In the genomic region with DNA sequence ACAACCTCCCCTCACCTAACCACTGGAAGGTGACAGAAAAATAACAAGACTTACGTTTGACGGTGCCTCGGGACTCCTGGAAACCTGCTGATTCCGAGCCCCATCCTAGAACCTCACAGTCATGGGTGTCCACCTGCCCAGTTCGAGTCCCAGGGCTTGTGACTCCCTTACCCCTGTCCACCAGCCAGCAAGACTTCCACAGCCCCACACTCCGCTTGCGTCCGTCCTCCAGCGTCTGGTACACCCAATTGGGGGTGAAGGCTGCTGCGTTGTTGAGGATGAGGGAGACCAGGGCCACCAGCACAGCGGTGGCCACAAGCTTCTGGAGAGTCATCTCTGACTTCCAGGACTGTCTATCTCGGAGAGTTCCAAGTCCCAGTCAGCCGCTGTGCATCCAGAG, we compare ENCODE assay signal across 9 mouse cellular contexts. TPM values are rescaled to one million over a fixed set of nuclear protein-coding genes. Genes with fewer than 3 reads are reported as not detected.
A peak's percentile ranks its signal among the peaks of the same experiment; 100 is the strongest.
DNase-seq lines count a peak whose midpoint lies in the region; ATAC-seq and TF ChIP-seq lines count a peak whose summit lies in the region.
"Had no signal": no experiment of that assay in that cellular context is flagged by ENCODE, and none has a peak within 500 bp of the region (broad histone marks: within the 10 kb centered on the region; RNA-seq: fewer than 3 reads in every experiment).

No protein-coding gene starts in this region.

- no peak for ATAC-seq in heart, postnatal 0 days (ENCODE audit: insufficient read depth, low read depth)
- ATAC-seq in liver, embryonic 14.5 days (ENCODE audit: insufficient read depth) = no peak

- H3K27me3 ChIP-seq in heart, embryonic 10.5 days (ENCODE audit: insufficient read depth, poor library complexity, severe bottlenecking) = no peaks in the 10 kb centered on the region
- H3K27me3 ChIP-seq in heart, postnatal 0 days (ENCODE audit: control insufficient read depth, insufficient read depth, low read length) = no peaks in the 10 kb centered on the region
- H3K27me3 ChIP-seq in liver, embryonic 14.5 days (ENCODE audit: control insufficient read depth, insufficient read depth, low read length) = no peaks in the 10 kb centered on the region

- no peak for TF ChIP-seq EP300 in heart, postnatal 0 days (IDR thresholded peaks at IDR 0.05; ENCODE audit: low read depth)
- no peak for TF ChIP-seq EP300 in liver, embryonic 14.5 days (IDR thresholded peaks at IDR 0.05; ENCODE audit: low read depth)

- no peaks in the 10 kb centered on the region for H3K9me3 ChIP-seq in heart, embryonic 10.5 days
- no peaks in the 10 kb centered on the region for H3K9me3 ChIP-seq in heart, postnatal 0 days (replicated peaks; ENCODE audit: control insufficient read depth, low read length)
- H3K9me3 ChIP-seq in liver, embryonic 14.5 days (ENCODE audit: control insufficient read depth, low read length) = no peaks in the 10 kb centered on the region

- no peak for TF ChIP-seq CTCF in cortical plate, adult 2 months (IDR thresholded peaks at IDR 0.05; ENCODE audit: extremely low read depth, insufficient read depth, low read length)
- TF ChIP-seq CTCF in heart, postnatal 0 days (IDR thresholded peaks at IDR 0.05; ENCODE audit: low read depth) = no peak
- no peak for TF ChIP-seq CTCF in liver, embryonic 14.5 days (IDR thresholded peaks at IDR 0.05; ENCODE audit: low read depth)

- no peak for DNase-seq in heart, embryonic 10.5 days (ENCODE audit: low spot score)
- no peak for DNase-seq in heart, adult 8-10 months (ENCODE audit: low spot score)
- no peak for DNase-seq in heart, postnatal 0 days (ENCODE audit: low spot score)
- no peak for DNase-seq in liver, embryonic 14.5 days (ENCODE audit: low read depth in 3 of 3, low spot score in 3 of 3)
- DNase-seq in thymus, postnatal 0 days (ENCODE audit: low spot score) = no peak
- DNase-seq in urinary bladder, postnatal 10 days (ENCODE audit: low spot score) = no peak
- no peak for DNase-seq in cerebellum, postnatal 4 days (ENCODE audit: low spot score in 2 of 2)

- H3K4me1 ChIP-seq in heart, embryonic 10.5 days = peaks cover 45% of the 10 kb centered on the region
- H3K4me1 ChIP-seq in cortical plate, adult 2 months (ENCODE audit: control insufficient read depth, insufficient read depth, low read length) = peaks cover 12% of the 10 kb centered on the region
- peaks cover 41% of the 10 kb centered on the region for H3K4me1 ChIP-seq in heart, postnatal 0 days (ENCODE audit: control insufficient read depth, insufficient read depth)
- H3K4me1 ChIP-seq in liver, embryonic 14.5 days (replicated peaks; ENCODE audit: control insufficient read depth in 2 of 2, insufficient read depth in 2 of 2, low read length in 1 of 2) = peaks cover 0 to 4% of the 10 kb centered on the region in 2 experiments; a peak in 2 of 4 replicates

- WGBS in heart, embryonic 10.5 days = 85% methylated on average over 13 of the region's 13 CpGs
- WGBS in heart, postnatal 0 days = 70% methylated on average over 13 of the region's 13 CpGs
- 82% methylated on average over 13 of the region's 13 CpGs for WGBS in liver, embryonic 14.5 days (ENCODE audit: insufficient replicate concordance)

- 0 out of 2 replicates have a peak, but pooled peaks cover 9% of the 10 kb centered on the region for H3K36me3 ChIP-seq in heart, embryonic 10.5 days
- no peaks in the 10 kb centered on the region; the same call in 1 of the 2 replicates for H3K36me3 ChIP-seq in heart, postnatal 0 days (replicated peaks; ENCODE audit: control insufficient read depth, insufficient read depth, low read length)
- H3K36me3 ChIP-seq in liver, embryonic 14.5 days (replicated peaks; ENCODE audit: control insufficient read depth, insufficient read depth, low read depth) = no peaks in the 10 kb centered on the region

- H3K27ac ChIP-seq in heart, embryonic 10.5 days = peak overlapping the region; percentile 85
- peak overlapping the region; percentile 88 for H3K27ac ChIP-seq in cortical plate, adult 2 months (ENCODE audit: insufficient read depth, low read length)
- H3K27ac ChIP-seq in heart, postnatal 0 days (ENCODE audit: low read depth) = peak overlapping the region; percentile 85
- no peak overlapping the region for H3K27ac ChIP-seq in liver, embryonic 14.5 days

- TF ChIP-seq POLR2A in cortical plate, adult 2 months (IDR thresholded peaks at IDR 0.05; ENCODE audit: extremely low read depth, insufficient read depth, low read length) = no peak

- peak overlapping the region; percentile 66 for H3K4me2 ChIP-seq in heart, postnatal 0 days (ENCODE audit: low read depth, low read length)
- H3K4me2 ChIP-seq in liver, embryonic 14.5 days (ENCODE audit: low read depth) = no peak overlapping the region

- peak overlapping the region; percentile 67 for H3K9ac ChIP-seq in heart, postnatal 0 days (replicated peaks; ENCODE audit: low read depth, low read length)
- H3K9ac ChIP-seq in liver, embryonic 14.5 days (replicated peaks) = no peak overlapping the region

- H3K4me3 ChIP-seq in heart, embryonic 10.5 days = peak overlapping the region; percentile 51
- peak overlapping the region; percentile 33 for H3K4me3 ChIP-seq in cortical plate, adult 2 months (ENCODE audit: insufficient read depth, low read length)
- H3K4me3 ChIP-seq in heart, postnatal 0 days (ENCODE audit: low read depth, low read length) = peak overlapping the region; percentile 48
- H3K4me3 ChIP-seq in liver, embryonic 14.5 days (ENCODE audit: insufficient read depth in 1 of 2, low read depth in 2 of 2, low read length in 2 of 2) = peak overlapping the region; percentile 4 to 19

RNA-seq across cellular contexts. Expression of gene Tmem204, which starts 3.2 kb away (rescaled TPM):
- 12.2 and 15.9 TPM in 2 replicates for polyA plus RNA-seq in heart, embryonic 10.5 days (2016; fragmentation: Nextera tagmentation; extraction: Ambion mirVana)
- total RNA-seq in heart, adult 8-10 months (2022) = 10 to 100 TPM; 29.7 to 45.6 (median 39.3) TPM
- 17.8 and 19.4 TPM in 2 replicates for polyA plus RNA-seq in cortical plate, adult 2 months (2012; rRNA removed)
- 53.8 and 56.4 TPM in 2 replicates for total RNA-seq in heart, postnatal 0 days (2014; rRNA removed; ENCODE audit: low replicate concordance)
- polyA plus RNA-seq in heart, postnatal 0 days (2015; fragmentation: Nextera tagmentation; extraction: Ambion mirVana) = 27.2 and 27.9 TPM in 2 replicates
- polyA plus RNA-seq in liver, embryonic 14.5 days (2012; rRNA removed) = 3.0 and 3.1 TPM in 2 replicates
- polyA plus RNA-seq in liver, embryonic 14.5 days (2014; fragmentation: Nextera tagmentation; extraction: Ambion mirVana) = 4.3 TPM in 2 replicates
- 5.5 and 6.0 TPM in 2 replicates for polyA plus RNA-seq in thymus, postnatal 0 days (2015; fragmentation: Nextera tagmentation; extraction: Ambion mirVana)

RNA-seq across cellular contexts. Expression of gene Telo2, which starts 35.6 kb away (rescaled TPM):
- 35.2 and 45.2 TPM in 2 replicates for polyA plus RNA-seq in heart, embryonic 10.5 days (2016; fragmentation: Nextera tagmentation; extraction: Ambion mirVana)
- 10 to 100 TPM; 10.8 to 15.7 (median 13.5) TPM for total RNA-seq in heart, adult 8-10 months (2022)
- 18.5 and 24.8 TPM in 2 replicates for polyA plus RNA-seq in cortical plate, adult 2 months (2012; rRNA removed)
- total RNA-seq in heart, postnatal 0 days (2014; rRNA removed; ENCODE audit: low replicate concordance) = 27.9 and 31.4 TPM in 2 replicates
- polyA plus RNA-seq in heart, postnatal 0 days (2015; fragmentation: Nextera tagmentation; extraction: Ambion mirVana) = 13.2 and 15.3 TPM in 2 replicates
- 8.0 and 8.7 TPM in 2 replicates for polyA plus RNA-seq in liver, embryonic 14.5 days (2012; rRNA removed)
- polyA plus RNA-seq in liver, embryonic 14.5 days (2014; fragmentation: Nextera tagmentation; extraction: Ambion mirVana) = 11.0 and 12.1 TPM in 2 replicates
- polyA plus RNA-seq in thymus, postnatal 0 days (2015; fragmentation: Nextera tagmentation; extraction: Ambion mirVana) = 19.2 and 19.8 TPM in 2 replicates

RNA-seq across cellular contexts. Expression of gene Ptx4, which starts 40.4 kb away (rescaled TPM):
- 0.08 and 0.15 TPM in 2 replicates for polyA plus RNA-seq in heart, embryonic 10.5 days (2016; fragmentation: Nextera tagmentation; extraction: Ambion mirVana)
- 1 to 10 TPM; 3.4 to 7.7 (median 4.5) TPM for total RNA-seq in heart, adult 8-10 months (2022)
- 0.19 and 0.34 TPM in 2 replicates for polyA plus RNA-seq in cortical plate, adult 2 months (2012; rRNA removed)
- 0.12 TPM in 1 of 2 replicates, not detected in the other for total RNA-seq in heart, postnatal 0 days (2014; rRNA removed; ENCODE audit: low replicate concordance)
- polyA plus RNA-seq in heart, postnatal 0 days (2015; fragmentation: Nextera tagmentation; extraction: Ambion mirVana) = 0.22 TPM in 2 replicates
- not detected in 2 replicates for polyA plus RNA-seq in liver, embryonic 14.5 days (2012; rRNA removed)
- polyA plus RNA-seq in liver, embryonic 14.5 days (2014; fragmentation: Nextera tagmentation; extraction: Ambion mirVana) = not detected in 2 replicates
- polyA plus RNA-seq in thymus, postnatal 0 days (2015; fragmentation: Nextera tagmentation; extraction: Ambion mirVana) = 0.12 TPM in 1 of 2 replicates, not detected in the other
- polyA plus RNA-seq: C2C12 had no signal

RNA-seq across cellular contexts. Expression of gene Clcn7, which starts 53.0 kb away (rescaled TPM):
- polyA plus RNA-seq in heart, embryonic 10.5 days (2016; fragmentation: Nextera tagmentation; extraction: Ambion mirVana) = 20.5 and 21.7 TPM in 2 replicates
- 10 to 100 TPM; 25.7 to 28.2 (median 27.1) TPM for total RNA-seq in heart, adult 8-10 months (2022)
- 45.6 and 47.0 TPM in 2 replicates for polyA plus RNA-seq in cortical plate, adult 2 months (2012; rRNA removed)
- total RNA-seq in heart, postnatal 0 days (2014; rRNA removed; ENCODE audit: low replicate concordance) = 15.4 and 20.3 TPM in 2 replicates
- 12.6 and 12.8 TPM in 2 replicates for polyA plus RNA-seq in heart, postnatal 0 days (2015; fragmentation: Nextera tagmentation; extraction: Ambion mirVana)
- 7.1 and 7.9 TPM in 2 replicates for polyA plus RNA-seq in liver, embryonic 14.5 days (2012; rRNA removed)
- polyA plus RNA-seq in liver, embryonic 14.5 days (2014; fragmentation: Nextera tagmentation; extraction: Ambion mirVana) = 8.7 and 8.8 TPM in 2 replicates
- 12.7 and 15.0 TPM in 2 replicates for polyA plus RNA-seq in thymus, postnatal 0 days (2015; fragmentation: Nextera tagmentation; extraction: Ambion mirVana)
